Mouse (Mus musculus): ENCODE measurements around the gene Hspa5. TPM values are rescaled to one million over a fixed set of nuclear protein-coding genes. Genes with fewer than 3 reads are reported as not detected.
"Not testable (repeated sequence)": the region's sequence is repeated elsewhere in the genome, so short reads cannot be mapped to it uniquely, and the experiment has no call there.

Gene Hspa5
- polyA plus RNA-seq, 1 experiment from 2014 or later: 1,337 TPM

DNA sequence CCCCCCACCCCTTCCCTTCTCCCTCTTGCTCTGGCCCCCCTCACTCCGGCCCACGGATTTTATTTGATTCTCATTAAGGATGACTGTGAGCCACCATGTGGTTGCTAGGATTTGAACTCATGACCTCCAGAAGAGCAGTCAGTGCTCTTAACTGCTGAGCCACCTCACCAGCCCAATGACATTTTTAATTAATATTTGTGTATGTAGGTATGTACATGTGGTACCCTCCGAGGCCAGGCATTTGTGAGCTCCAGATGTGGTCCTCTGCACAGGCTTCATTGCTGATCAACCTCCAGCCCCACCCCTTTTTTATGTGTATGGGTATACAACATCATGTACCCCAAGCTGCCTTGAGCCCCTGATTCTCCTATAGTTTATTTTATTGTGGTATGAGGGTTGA, 32.0 kb downstream of the Hspa5 start:
- no peak for DNase-seq (ENCODE audit: low spot score)
- no peaks in the 10 kb centered on the region for H3K9me3 ChIP-seq
- H3K27ac ChIP-seq: no peak overlapping the region
- WGBS: 83% methylated on average over 3 of the region's 3 CpGs
- peaks cover 23% of the 10 kb centered on the region for H3K4me1 ChIP-seq
- peak overlapping the region; percentile 69 for H3K4me3 ChIP-seq
- peaks cover 18% of the 10 kb centered on the region for H3K36me3 ChIP-seq
- H3K27me3 ChIP-seq (ENCODE audit: insufficient read depth, poor library complexity, severe bottlenecking): no peaks in the 10 kb centered on the region

DNA sequence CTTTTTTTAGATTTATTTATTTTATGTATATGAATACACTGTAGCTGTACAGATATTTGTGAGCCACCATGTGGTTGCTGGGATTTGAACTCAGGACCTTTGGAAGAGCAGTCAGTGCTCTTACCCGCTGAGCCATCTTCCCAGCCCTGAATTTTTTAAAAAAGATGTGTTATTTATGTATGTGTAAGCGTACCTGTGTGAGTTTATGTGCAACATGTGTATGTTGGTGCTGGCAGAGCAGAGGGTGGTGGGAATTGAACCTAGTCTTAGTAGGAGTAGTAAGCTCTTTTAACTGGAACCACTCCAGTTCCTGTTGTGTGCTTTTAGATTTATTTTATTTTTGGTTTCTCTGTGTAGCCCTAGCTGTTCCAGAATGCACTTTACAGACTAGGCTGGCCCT, 32.4 kb downstream of the Hspa5 start:
- Histone ChIP-seq H3K9me3 (no peaks in the 10 kb centered on the region), H3K27me3 (ENCODE audit: insufficient read depth, poor library complexity, severe bottlenecking) (no peaks in the 10 kb centered on the region), H3K36me3 (peaks cover 22% of the 10 kb centered on the region), H3K27ac (no peak overlapping the region), H3K4me3 (no peak overlapping the region), H3K4me1 (peaks cover 18% of the 10 kb centered on the region)
- DNase-seq (ENCODE audit: low spot score): no peak
- WGBS: 95% methylated on average over 2 of the region's 2 CpGs

DNA sequence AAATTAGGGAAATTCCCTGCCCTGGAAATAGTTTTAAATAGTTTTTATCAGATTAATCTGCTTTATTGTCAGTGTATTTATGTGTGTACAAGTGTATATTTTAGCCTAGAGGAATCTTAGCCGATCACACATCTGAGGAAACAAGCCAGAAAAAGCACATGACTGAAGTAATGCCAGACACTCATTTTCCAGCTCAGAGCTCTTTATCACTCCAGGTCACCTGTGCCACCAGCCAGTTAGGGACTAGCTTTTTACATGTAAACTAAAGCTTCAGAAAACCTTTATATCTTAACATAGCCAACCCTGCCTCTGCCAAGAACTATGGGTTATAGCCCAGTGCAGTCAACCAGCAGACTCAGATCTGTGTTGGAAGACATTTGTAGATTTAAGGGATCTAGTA, 33.0 kb downstream of the Hspa5 start:
- Histone ChIP-seq H3K4me1 (peaks cover 16% of the 10 kb centered on the region), H3K27me3 (ENCODE audit: insufficient read depth, poor library complexity, severe bottlenecking) (no peaks in the 10 kb centered on the region), H3K4me3 (no peak overlapping the region), H3K27ac (no peak overlapping the region), H3K36me3 (peaks cover 27% of the 10 kb centered on the region), H3K9me3 (no peaks in the 10 kb centered on the region)
- DNase-seq (ENCODE audit: low spot score): no peak
- 86% methylated on average over 1 of the region's 1 CpGs for WGBS

DNA sequence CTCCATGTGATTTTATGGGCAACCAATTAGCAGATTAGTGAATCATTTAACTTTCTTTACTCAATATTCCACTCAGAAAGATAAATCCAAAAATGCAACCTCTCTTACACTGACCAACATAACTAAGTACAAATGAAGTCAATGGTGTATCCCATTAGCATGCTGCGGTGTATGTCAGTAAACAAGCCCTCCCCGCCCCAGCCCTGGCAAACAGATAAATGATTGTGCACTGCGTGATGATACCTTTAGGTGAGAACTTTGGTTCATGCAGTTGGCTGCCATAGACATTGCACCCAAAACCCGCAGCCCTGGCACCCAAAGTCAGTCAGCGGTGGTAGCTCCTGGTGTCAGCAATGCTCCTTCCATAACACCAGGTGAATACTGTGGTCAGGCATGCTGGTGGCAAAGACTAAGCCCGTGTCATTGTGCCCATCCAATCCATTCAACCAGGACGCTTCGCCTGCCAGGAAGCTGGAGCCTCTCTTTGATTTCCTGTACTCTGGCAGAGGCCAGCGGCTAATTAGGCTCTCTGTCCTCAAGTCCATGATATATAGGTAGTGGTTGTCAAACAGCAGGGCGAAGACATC, 33.7 kb downstream of the Hspa5 start:
- Histone ChIP-seq H3K9me3 (no peaks in the 10 kb centered on the region), H3K27ac (no peak overlapping the region), H3K36me3 (peaks cover 32% of the 10 kb centered on the region), H3K27me3 (ENCODE audit: insufficient read depth, poor library complexity, severe bottlenecking) (no peaks in the 10 kb centered on the region), H3K4me3 (no peak overlapping the region), H3K4me1 (peaks cover 11% of the 10 kb centered on the region)
- WGBS: 90% methylated on average over 10 of the region's 10 CpGs
- DNase-seq (ENCODE audit: low spot score): no peak

DNA sequence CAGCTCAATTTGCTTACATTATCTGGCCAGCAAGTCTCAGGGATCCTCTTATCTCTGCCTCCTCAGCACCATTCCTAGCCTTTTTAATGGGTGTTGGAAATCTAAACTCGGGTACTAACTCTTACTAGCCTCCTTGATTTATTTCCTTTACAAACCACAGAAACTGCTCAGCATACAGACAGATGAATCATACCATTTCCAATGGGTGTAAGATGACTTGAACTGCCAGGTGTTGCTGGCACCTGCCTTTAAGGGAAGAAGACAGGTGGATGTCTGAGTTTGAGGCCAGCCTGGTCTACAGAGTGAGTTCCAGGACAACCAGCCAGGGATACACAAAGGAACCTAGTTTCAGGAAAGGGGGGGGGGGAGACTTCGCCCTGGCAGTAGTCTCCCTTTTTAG, 36.3 kb downstream of the Hspa5 start:
- Histone ChIP-seq H3K9me3 (no peaks in the 10 kb centered on the region), H3K36me3 (peaks cover 56% of the 10 kb centered on the region), H3K27me3 (ENCODE audit: insufficient read depth, poor library complexity, severe bottlenecking) (no peaks in the 10 kb centered on the region), H3K4me1 (peaks cover 9% of the 10 kb centered on the region), H3K27ac (no peak overlapping the region), H3K4me3 (no peak overlapping the region)
- 68% methylated on average over 2 of the region's 2 CpGs for WGBS
- no peak for DNase-seq (ENCODE audit: low spot score)

DNA sequence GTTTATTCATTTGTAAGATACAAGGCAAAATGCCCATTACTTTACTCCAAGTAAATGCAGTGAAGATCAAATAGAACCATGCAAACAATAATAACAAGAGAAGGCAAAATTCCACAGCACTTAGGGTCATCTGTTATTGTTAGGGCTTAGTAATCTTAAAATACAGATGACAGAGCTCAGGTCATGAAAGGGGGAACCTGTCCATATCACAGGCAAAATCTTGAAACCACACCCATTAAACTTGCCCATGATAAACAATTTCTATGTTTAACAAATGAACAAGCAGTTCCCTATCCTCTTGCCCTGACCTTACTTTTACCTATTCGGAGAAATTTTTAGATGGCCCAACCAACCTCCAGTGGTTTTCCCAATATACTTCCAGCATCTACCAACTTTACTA, 37.8 kb downstream of the Hspa5 start:
- Histone ChIP-seq H3K27me3 (ENCODE audit: insufficient read depth, poor library complexity, severe bottlenecking) (no peaks in the 10 kb centered on the region), H3K9me3 (no peaks in the 10 kb centered on the region), H3K27ac (no peak overlapping the region), H3K4me3 (no peak overlapping the region), H3K4me1 (peaks cover 4% of the 10 kb centered on the region), H3K36me3 (peaks cover 71% of the 10 kb centered on the region)
- no peak for DNase-seq (ENCODE audit: low spot score)
- 78% methylated on average over 1 of the region's 1 CpGs for WGBS

DNA sequence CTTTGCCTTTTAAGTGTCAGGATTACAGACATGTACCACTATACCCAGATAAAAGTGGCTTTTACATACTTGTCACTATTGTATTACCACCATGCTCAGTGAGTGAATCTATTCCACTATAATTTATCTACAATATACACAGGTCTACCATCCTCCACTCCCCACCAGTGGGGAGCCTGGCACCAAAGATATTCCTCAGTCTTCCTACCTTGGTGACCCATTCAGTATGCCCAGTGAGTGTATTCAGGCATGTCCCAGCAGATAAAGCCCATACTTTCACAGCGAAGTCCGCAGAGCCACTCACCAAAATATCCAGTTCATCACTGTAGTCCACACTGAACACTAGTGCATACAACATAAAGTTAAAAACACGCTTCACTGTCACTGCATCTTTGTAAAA, 39.0 kb downstream of the Hspa5 start:
- Histone ChIP-seq H3K27ac (no peak overlapping the region), H3K36me3 (peaks cover 75% of the 10 kb centered on the region), H3K4me3 (no peak overlapping the region), H3K4me1 (peaks cover under 1% of the 10 kb centered on the region), H3K9me3 (no peaks in the 10 kb centered on the region), H3K27me3 (ENCODE audit: insufficient read depth, poor library complexity, severe bottlenecking) (no peaks in the 10 kb centered on the region)
- DNase-seq (ENCODE audit: low spot score): no peak
- WGBS: 91% methylated on average over 3 of the region's 3 CpGs

DNA sequence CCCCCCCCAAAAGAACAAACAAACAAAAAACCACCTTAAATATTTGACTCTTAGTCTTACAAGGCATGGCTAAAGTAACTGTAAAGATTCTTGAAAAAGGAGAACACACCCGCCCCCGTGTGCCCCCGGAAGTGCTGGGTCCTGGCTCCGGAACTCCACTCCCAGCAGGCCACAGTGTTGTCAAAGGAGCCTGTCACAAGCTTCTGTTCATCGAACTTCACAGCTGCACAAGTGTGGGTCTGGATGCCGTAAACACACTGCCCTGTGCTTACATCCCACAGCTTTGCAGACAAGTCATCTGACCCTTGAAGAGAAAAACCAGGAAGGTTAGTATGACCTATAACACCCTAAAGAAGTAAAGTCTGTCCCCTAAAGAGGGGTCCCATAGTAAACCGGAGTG, 40.9 kb downstream of the Hspa5 start:
- H3K36me3 ChIP-seq: peaks cover 75% of the 10 kb centered on the region
- DNase-seq (ENCODE audit: low spot score): no peak
- WGBS: 85% methylated on average over 7 of the region's 7 CpGs

DNA sequence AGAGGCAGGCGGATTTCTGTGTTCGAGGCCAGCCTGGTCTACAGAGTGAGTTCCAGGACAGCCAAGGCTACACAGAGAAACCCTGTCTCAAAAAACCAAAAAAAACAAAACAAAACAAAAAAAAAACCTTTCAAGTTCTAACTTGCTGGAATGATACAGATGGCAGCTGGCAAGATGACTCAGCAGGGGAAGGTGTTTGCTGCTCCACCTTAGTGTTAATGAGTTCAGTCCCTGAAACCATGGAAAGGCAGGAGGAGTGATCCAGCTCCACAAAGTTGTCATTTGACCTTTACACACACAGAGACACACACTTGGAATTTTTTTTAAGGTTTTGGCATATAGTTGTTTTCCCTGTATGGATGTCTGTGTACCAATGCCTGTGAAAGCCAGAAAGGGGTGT, 44.1 kb downstream of the Hspa5 start:
- H3K27ac ChIP-seq; H3K4me1 ChIP-seq; H3K27me3 ChIP-seq (ENCODE audit: insufficient read depth, poor library complexity, severe bottlenecking); H3K9me3 ChIP-seq; H3K4me3 ChIP-seq; DNase-seq (ENCODE audit: low spot score): not testable (repeated sequence)
- H3K36me3 ChIP-seq: peaks cover 70% of the 10 kb centered on the region
- WGBS: 88% methylated on average over 2 of the region's 2 CpGs

More for the DNA sequence above, 40.9 kb downstream of the Hspa5 start:
- H3K27me3 ChIP-seq (ENCODE audit: insufficient read depth, poor library complexity, severe bottlenecking): no peaks in the 10 kb centered on the region
- H3K4me1 ChIP-seq: no peaks in the 10 kb centered on the region; the same call in 1 of the 2 replicates
- H3K27ac ChIP-seq: no peak overlapping the region
- H3K9me3 ChIP-seq: no peaks in the 10 kb centered on the region
- no peak overlapping the region for H3K4me3 ChIP-seq

DNA sequence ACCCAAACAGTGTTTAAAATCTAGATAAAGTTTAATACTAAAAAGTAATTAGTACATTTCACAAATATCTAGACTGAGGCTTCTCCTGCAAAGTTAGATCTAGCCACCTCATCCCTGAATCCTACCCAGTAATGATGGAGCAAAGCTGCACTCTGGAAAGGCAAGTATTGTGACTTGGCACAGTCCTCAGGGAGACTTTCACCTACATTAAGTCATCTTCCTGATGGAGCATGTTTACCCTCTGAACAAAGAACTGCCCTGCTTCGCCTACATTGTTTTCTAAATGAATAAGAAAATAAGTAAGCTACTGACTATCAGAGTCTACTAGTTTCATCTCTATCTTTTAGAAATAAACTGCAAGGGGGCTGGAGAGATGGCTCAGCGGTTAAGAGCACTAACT, 46.7 kb downstream of the Hspa5 start:
- H3K36me3 ChIP-seq: peaks cover 60% of the 10 kb centered on the region
- 92% methylated on average over 2 of the region's 2 CpGs for whole genome bisulfite sequencing

DNA sequence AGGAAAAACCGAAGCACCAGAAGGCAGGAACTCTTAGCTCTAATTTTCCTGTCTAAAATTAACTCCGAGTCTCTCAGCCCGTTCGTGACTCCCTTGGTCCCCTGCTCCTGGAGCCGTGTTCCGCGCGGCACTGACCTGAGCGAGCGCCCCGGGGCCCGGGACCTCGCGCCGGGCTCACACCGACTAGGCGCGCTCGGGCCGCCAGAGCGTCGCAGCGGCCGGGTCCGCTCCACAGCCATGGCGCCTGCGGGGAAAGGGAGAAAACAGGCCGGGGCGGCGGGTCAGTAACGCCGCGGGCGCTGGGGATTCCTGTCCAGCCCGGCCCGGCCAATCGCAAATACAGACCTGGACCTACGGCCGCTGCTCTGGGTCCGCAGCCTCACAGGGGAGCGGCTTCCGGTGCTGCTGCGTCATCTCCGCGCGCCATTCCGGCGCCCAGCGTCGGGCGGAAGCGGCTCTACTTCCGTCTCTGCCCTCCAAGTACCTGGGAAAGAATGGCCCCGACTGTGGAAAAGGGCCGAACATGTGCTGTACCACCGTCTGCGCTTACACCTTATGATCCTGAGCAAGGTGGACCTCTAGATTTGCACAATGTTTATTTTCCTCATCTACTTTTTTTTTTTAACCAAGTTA, 54.2 kb downstream of the Hspa5 start, which contains the start of gene Fbxw2:
Gene Fbxw2 (minus strand): TSS at position 485 of the 633 bp plus-strand sequence.
- Histone ChIP-seq H3K36me3 (peaks cover 14% of the 10 kb centered on the region), H3K4me3 (peak within 1 kb of the TSS; percentile 81), H3K27ac (peak within 1 kb of the TSS; percentile 92), H3K9me3 (0 out of 2 replicates have a peak, but pooled peaks cover 4% of the 10 kb centered on the region), H3K4me1 (peaks cover 11% of the 10 kb centered on the region), H3K27me3 (ENCODE audit: insufficient read depth, poor library complexity, severe bottlenecking) (no peaks in the 10 kb centered on the region)
- DNase-seq (ENCODE audit: low spot score): peak; percentile 96
- under 1% methylated on average over 57 of the region's 57 CpGs for WGBS

More for the DNA sequence above, 46.7 kb downstream of the Hspa5 start:
- Histone ChIP-seq H3K4me1 (no peaks in the 10 kb centered on the region), H3K27me3 (ENCODE audit: insufficient read depth, poor library complexity, severe bottlenecking) (no peaks in the 10 kb centered on the region), H3K9me3 (no peaks in the 10 kb centered on the region), H3K27ac (no peak overlapping the region), H3K4me3 (no peak overlapping the region)
- no peak for DNase-seq (ENCODE audit: low spot score)

DNA sequence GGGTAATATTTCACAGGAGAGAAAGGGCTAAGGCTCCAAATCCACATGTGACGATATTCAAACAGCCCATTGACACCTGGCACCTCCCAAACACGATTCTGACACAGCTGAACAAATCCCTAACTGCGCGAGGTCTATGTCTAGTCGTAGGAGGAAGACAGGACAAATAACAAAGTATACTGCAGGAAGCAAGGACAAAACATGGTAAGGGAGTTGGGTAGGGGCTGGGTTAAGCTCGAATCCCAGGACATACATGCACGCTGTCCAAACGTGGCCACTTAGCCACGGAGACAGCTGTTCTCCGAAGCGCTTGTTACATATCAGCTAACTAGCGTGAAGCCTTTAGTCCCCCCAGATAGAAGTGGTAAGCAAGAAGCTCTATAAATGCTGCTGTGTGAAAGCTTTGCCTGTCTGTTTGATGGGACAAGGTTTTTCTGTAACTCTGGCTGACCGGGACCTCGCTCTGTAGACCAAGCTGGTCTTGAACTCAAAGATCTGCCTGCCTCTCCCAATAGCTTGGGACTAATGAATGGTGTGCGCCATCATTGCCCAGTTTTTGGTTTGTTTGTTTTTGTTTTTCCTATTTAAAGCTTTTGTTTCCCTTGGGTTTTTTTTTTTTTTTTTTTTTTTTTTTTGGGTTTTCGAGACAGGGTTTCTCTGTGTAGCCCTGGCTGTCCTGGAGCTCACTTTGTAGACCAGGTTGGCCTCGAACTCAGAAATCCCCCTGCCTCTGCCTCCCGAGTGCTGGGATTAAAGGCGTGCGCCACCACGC, 54.9 kb downstream of the Hspa5 start:
- no peak for DNase-seq (ENCODE audit: low spot score)
- peaks cover 9% of the 10 kb centered on the region; the same call in 1 of the 2 replicates for H3K36me3 ChIP-seq
- no peaks in the 10 kb centered on the region for H3K27me3 ChIP-seq (ENCODE audit: insufficient read depth, poor library complexity, severe bottlenecking)
- 31% methylated on average over 20 of the region's 21 CpGs for WGBS
- H3K27ac ChIP-seq: peak overlapping the region; percentile 92
- 0 out of 2 replicates have a peak, but pooled peaks cover 4% of the 10 kb centered on the region for H3K9me3 ChIP-seq
- peaks cover 11% of the 10 kb centered on the region for H3K4me1 ChIP-seq
- peak overlapping the region; percentile 81 for H3K4me3 ChIP-seq

All from heart, embryonic 10.5 days (tissue).